Mouse (Mus musculus) embryonic facial prominence, embryonic 15.5 days (tissue): ENCODE measurements around the gene Tmem110. TPM values are rescaled to one million over a fixed set of nuclear protein-coding genes. Genes with fewer than 3 reads are reported as not detected.

Source experiments
- ATAC-seq: fragments of 200-750 bp; cut with Nextera tagmentation; 2 replicates; pipeline ENCODE4 v1.8.0; 2017; ENCODE audit warnings: low read depth, moderate TSS enrichment; ENCODE audit not compliant: insufficient number of reproducible peaks, low FRiP score, low TSS enrichment
- H3K27ac ChIP-seq: fragments of 300-500 bp; sonication (generic); replicated peaks from 2 replicates; pipeline ENCODE4 v1.5.1; 2015; ENCODE audit warnings: mild to moderate bottlenecking, inconsistent platforms
- H3K27me3 ChIP-seq: fragments of 300-500 bp; sonication (generic); 2 replicates; pipeline ENCODE4 v1.6.1; 2015; ENCODE audit warnings: inconsistent platforms
- H3K36me3 ChIP-seq: fragments of 300-500 bp; sonication (generic); 2 replicates; pipeline ENCODE4 v1.6.1; 2015; ENCODE audit warnings: mild to moderate bottlenecking, inconsistent platforms
- H3K4me1 ChIP-seq: fragments of 300-500 bp; sonication (generic); 2 replicates; pipeline ENCODE4 v1.6.1; 2015; ENCODE audit warnings: inconsistent platforms
- H3K4me2 ChIP-seq: fragments of 300-500 bp; sonication (generic); replicated peaks from 2 replicates; pipeline ENCODE4 v1.6.1; 2015; ENCODE audit warnings: mild to moderate bottlenecking, inconsistent platforms
- H3K4me3 ChIP-seq: fragments of 300-500 bp; sonication (generic); replicated peaks from 2 replicates; pipeline ENCODE4 v1.5.1; 2015; ENCODE audit warnings: mild to moderate bottlenecking, inconsistent platforms
- H3K9ac ChIP-seq: fragments of 300-500 bp; sonication (generic); 2 replicates; pipeline ENCODE4 v1.6.1; 2015; ENCODE audit warnings: inconsistent platforms
- H3K9me3 ChIP-seq: fragments of 300-500 bp; sonication (generic); replicated peaks from 2 replicates; pipeline ENCODE4 v1.6.1; 2016; ENCODE audit warnings: inconsistent platforms
- WGBS: fragments of 180-500 bp; shearing (Covaris S2); methylation state at CpG from one replicate; pipeline ENCODE4 v1.1.7; 2015; 5-methylcytosine and 5-hydroxymethylcytosine counted together
- polyA plus RNA-seq: library from polyadenylated mRNA; unstranded; fragments of >200 nt; fragmentation: Nextera tagmentation; extraction: Ambion mirVana; gene quantifications from 2 replicates; pipeline ENCODE4 v1.2.1, GENCODE M21; 2015

The Tmem110 gene
- polyA plus RNA-seq, 1 experiment from 2014 or later: 29.1 TPM

DNA sequence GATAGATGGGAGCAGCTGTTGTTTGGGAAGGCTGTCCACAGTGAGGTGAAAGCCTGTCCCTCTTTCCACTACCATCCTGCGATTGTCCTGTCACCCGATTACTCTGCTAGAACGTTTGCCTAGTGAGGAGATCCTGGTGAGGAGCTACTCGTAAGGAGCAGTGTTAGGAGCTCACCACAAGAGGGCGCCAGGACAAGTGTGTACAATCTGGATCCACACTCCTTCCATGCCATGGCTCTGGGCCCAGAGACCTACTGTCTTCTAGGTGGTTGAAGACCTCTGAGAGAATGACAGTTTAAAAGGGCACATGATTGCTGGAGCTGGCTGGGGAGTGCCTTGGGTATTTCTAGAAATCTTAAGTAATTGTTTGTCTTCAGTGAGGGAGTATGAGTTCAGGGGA is 41.7 kb downstream of the Tmem110 start:
- Histone ChIP-seq H3K9ac (no peak overlapping the region), H3K36me3 (peaks cover 33% of the 10 kb centered on the region; the same call in 1 of the 2 replicates), H3K4me1 (0 out of 2 replicates have a peak, but pooled peaks cover 7% of the 10 kb centered on the region), H3K27ac (no peak overlapping the region), H3K27me3 (no peaks in the 10 kb centered on the region), H3K4me3 (no peak overlapping the region), H3K9me3 (no peaks in the 10 kb centered on the region), H3K4me2 (no peak overlapping the region)
- 28% methylated on average over 5 of the region's 5 CpGs for WGBS
- ATAC-seq: no peak

DNA sequence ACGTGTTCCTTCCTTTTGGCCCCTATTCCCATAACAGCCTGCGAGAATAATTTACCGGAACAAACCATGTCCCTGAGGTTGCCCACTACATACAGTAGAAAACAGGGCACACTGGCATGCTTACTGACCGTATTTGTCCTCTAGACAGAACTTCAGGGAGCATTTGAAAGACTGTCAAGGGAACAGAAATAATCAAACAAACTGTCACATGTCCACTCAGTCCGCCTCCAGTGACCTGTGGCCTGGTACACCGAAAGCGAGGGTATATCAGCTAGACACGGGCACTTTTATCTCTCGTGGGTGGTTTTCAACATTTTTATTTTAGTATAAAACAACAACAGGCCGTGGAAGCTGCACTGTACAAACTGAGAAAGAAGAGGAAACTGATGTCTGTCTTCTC is 43.4 kb downstream of the Tmem110 start:
- ATAC-seq: no peak
- Histone ChIP-seq H3K9ac (no peak overlapping the region), H3K4me2 (no peak overlapping the region), H3K9me3 (no peaks in the 10 kb centered on the region), H3K36me3 (peaks cover 51% of the 10 kb centered on the region), H3K27me3 (no peaks in the 10 kb centered on the region), H3K4me1 (0 out of 2 replicates have a peak, but pooled peaks cover 7% of the 10 kb centered on the region), H3K27ac (no peak overlapping the region), H3K4me3 (no peak overlapping the region)
- WGBS: 90% methylated on average over 10 of the region's 10 CpGs

DNA sequence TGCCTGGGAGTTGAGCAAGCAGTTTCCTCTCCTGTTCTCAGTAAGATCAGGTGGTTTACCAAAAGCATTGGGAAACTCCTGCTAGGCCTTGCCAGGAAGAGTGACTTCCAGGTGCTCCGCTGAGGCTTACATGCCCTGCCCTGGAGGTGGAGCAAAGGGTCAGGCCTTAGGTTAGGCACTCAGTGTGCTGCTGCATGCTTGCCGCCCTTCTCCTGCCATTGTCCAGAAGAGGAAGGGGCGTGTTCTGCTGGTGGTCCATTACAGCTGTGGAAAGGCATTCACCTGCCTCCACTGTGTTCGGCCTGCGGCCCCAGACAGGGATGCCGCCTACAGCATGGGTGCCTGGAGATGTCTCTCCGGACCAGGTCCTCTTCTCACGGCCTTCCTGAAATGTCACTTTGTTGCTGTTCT is 44.0 kb downstream of the Tmem110 start:
- no peak overlapping the region for H3K9ac ChIP-seq
- 0 out of 2 replicates have a peak, but pooled peaks cover 7% of the 10 kb centered on the region for H3K4me1 ChIP-seq
- no peak overlapping the region for H3K4me3 ChIP-seq
- 69% methylated on average over 8 of the region's 8 CpGs for WGBS
- ATAC-seq: no peak
- H3K4me2 ChIP-seq: no peak overlapping the region
- no peaks in the 10 kb centered on the region for H3K27me3 ChIP-seq
- H3K27ac ChIP-seq: peak overlapping the region; percentile 69; the same call in 1 of the 2 replicates
- H3K36me3 ChIP-seq: peaks cover 50% of the 10 kb centered on the region
- no peaks in the 10 kb centered on the region for H3K9me3 ChIP-seq

DNA sequence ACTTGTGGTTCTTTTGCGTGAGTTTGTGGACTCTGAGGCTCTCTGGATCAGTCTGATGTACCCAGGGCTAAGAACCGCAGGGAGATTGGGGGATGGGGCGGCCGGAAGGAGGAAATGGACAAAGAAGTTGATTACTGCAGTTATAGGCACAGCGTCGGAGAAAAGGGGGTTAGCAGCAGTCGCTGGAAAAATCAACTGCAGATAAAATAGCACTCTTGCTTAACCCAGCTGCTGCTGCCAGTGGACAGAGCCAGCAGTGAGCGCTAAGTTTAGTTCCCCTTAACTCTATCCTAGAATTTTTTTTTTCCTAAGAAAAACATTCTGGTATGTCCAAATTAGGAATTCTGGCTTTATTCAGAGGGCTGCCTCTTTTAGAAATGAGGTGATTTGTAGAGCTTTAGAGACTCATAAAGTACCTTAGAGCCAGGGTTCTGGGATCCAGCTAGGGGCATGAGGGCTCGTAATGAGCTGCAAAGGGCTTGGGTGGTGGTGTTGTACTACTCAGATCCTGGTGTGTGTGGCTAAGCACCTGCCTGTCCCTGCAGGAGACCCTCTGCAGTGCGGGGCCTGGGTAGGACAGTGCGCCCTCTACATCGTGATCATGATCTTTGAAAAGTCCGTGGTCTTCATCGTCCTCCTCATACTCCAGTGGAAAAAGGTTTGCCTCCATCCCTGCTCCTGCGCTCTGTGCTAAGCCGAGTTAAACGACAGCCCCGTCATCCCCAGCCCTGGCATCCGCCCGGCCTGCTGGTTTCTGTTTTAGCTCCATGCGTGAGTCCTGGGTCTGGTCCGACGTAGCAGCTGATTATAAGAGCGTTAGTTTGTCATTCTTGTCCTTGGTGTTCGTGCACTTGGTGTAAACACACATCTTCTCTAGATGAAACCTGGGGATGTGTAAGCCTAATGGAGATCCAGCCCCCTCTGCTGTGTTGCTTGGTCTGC is 45.1 kb downstream of the Tmem110 start:
- no peak for ATAC-seq

DNA sequence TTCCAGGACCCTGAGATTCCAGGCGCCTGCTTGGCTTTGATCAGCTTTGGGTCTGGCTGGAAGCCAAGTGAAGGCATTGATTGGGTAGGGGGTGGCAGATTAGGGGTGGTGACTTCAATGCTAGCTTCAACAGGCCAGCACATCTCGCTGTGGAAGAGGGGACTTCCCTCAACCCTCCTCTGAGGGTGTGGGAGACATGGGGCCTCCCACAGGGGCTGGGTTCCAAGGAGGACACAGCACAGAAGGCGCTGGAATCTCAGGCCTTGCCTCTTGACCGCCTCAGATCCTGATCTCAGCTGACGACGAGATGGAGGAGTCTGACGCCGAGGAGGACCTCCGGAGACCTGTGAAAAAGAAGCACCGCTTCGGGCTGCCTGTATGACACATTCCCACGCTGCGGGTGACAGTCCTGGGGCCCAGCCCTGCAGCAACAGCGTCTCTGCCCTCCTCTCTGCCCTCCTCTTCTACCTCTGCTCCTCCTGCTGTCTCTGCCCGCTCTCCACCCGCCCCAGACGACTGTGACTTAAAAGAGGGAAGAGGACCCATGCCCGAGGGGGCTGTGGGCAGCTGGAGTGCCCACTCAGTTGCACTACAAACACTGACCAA is 48.8 kb downstream of the Tmem110 start:
- H3K27me3 ChIP-seq: no peaks in the 10 kb centered on the region
- no peaks in the 10 kb centered on the region for H3K9me3 ChIP-seq
- 80% methylated on average over 18 of the region's 18 CpGs for WGBS
- ATAC-seq: peak; percentile 35; the same call in 1 of the 2 replicates
- peaks cover 17% of the 10 kb centered on the region for H3K4me1 ChIP-seq
- H3K4me2 ChIP-seq: no peak overlapping the region
- H3K4me3 ChIP-seq: no peak overlapping the region
- H3K36me3 ChIP-seq: peaks cover 39% of the 10 kb centered on the region
- H3K27ac ChIP-seq: no peak overlapping the region
- H3K9ac ChIP-seq: no peak overlapping the region

More for the DNA sequence above, 45.1 kb downstream of the Tmem110 start:
- Histone ChIP-seq H3K4me3 (no peak overlapping the region), H3K9ac (no peak overlapping the region), H3K9me3 (no peaks in the 10 kb centered on the region), H3K4me2 (no peak overlapping the region), H3K4me1 (0 out of 2 replicates have a peak, but pooled peaks cover 7% of the 10 kb centered on the region), H3K27ac (peak overlapping the region; percentile 69), H3K36me3 (peaks cover 51% of the 10 kb centered on the region), H3K27me3 (no peaks in the 10 kb centered on the region)
- WGBS: 76% methylated on average over 25 of the region's 25 CpGs

DNA sequence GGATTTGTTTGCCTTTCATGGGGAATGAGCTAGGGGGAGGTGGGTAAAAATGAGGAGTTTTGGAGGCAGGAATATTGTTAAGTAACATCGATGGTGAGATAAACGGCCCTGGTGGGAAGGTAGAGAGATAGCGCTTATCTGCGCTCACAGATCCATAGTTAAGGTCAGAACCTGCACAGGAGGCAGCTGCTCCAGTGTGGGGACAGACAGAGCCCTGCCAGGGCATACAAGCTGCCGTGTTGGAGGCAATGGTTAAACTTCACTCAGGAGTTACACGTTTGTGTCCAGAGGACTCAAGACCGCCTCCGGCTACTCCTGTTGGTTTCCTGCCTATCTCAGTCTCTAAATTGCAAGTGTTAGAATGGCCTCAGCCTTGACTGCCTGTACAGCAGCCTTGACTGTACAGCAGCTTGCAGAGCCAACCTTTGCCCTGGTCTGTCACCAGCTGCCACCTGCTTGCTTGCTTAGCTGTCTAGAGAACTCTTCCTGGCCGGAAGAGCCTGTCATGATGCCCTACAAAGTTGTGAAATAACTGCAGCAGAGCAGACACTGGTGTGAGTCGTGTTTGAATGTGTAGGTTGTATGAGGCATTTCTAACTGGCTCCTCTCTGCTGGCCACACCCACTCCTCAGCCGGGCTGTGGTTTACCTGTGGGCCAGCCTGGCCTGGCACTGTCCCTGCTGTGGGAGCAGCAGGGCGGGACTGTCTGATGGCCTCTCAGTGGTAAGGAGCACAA is 49.9 kb downstream of the Tmem110 start:
- Histone ChIP-seq H3K36me3 (peaks cover 39% of the 10 kb centered on the region), H3K9ac (no peak overlapping the region), H3K27ac (no peak overlapping the region), H3K4me2 (no peak overlapping the region), H3K9me3 (no peaks in the 10 kb centered on the region), H3K4me1 (peaks cover 19% of the 10 kb centered on the region), H3K27me3 (no peaks in the 10 kb centered on the region), H3K4me3 (no peak overlapping the region)
- ATAC-seq: no peak
- WGBS: 81% methylated on average over 12 of the region's 12 CpGs

DNA sequence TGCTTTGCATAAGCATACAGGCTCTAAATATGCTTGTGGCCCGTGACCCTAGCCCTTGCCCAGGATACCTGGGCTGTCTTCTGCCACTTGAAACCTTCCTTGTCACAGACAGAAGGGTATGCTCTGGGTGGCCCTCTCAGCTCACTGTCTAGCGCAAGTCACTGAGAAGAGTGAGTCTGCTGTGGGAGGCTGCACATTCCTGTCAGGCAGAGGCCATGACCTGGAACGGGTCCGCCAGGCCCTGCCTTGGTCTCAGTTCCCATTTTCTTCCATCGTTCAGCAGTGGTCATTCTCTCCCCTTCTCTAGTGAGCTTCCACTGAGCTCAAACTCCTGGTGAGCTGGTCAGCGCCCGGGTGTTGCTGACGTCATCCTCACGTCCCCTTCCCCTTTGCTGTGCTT is 50.6 kb downstream of the Tmem110 start:
- ATAC-seq: no peak
- Histone ChIP-seq H3K9me3 (no peaks in the 10 kb centered on the region), H3K36me3 (peaks cover 35% of the 10 kb centered on the region), H3K4me2 (no peak overlapping the region), H3K4me3 (no peak overlapping the region), H3K27ac (no peak overlapping the region), H3K9ac (no peak overlapping the region), H3K4me1 (peaks cover 19% of the 10 kb centered on the region), H3K27me3 (no peaks in the 10 kb centered on the region)
- 80% methylated on average over 9 of the region's 9 CpGs for WGBS

DNA sequence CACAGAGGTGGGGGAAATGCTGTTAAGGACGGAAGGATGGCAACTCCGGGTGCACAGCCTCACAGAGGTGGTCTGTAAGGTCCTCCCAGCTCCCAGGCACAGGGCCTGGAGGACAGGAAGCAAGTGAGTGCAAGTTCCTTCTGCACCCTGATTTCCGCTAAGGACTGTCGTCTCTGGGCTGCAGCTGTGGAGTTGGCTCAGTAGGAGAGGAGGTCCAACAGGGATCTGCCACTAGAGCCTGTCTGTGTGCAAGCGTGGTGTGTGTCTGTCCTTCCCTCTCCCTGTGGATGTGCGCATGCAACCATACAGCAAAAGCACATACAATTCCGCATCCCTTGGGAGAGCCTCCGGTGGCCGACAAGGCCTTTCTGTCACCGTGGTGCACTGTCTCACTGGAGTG is 51.1 kb downstream of the Tmem110 start:
- Histone ChIP-seq H3K9me3 (no peaks in the 10 kb centered on the region), H3K4me3 (no peak overlapping the region), H3K4me1 (peaks cover 19% of the 10 kb centered on the region), H3K4me2 (no peak overlapping the region), H3K9ac (no peak overlapping the region), H3K36me3 (peaks cover 30% of the 10 kb centered on the region), H3K27me3 (no peaks in the 10 kb centered on the region), H3K27ac (no peak overlapping the region)
- 84% methylated on average over 10 of the region's 10 CpGs for WGBS
- ATAC-seq: no peak

DNA sequence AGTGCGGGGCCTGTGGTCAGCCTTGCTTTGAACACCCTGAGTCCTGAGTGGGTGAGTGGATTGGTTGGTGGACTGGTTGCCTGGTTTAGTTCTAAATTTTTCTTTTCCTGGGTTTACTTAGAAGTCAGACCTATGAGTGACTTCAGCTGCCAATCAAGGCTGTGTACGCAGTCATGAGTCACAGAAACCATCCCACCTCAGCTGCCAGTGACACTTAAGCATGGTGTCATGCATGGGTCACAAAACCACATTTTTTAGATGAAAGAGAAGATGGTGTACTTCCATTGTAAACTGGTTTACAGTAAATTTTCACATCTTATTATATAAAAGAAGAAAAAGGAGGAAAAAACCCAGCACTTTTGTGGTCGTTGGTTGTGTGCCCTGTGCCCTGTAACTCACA is 52.4 kb downstream of the Tmem110 start:
- H3K4me2 ChIP-seq: no peak overlapping the region
- no peaks in the 10 kb centered on the region for H3K9me3 ChIP-seq
- peaks cover 19% of the 10 kb centered on the region for H3K4me1 ChIP-seq
- no peak overlapping the region for H3K9ac ChIP-seq
- H3K4me3 ChIP-seq: no peak overlapping the region
- no peaks in the 10 kb centered on the region for H3K27me3 ChIP-seq
- H3K27ac ChIP-seq: no peak overlapping the region
- ATAC-seq: no peak
- peaks cover 19% of the 10 kb centered on the region; the same call in 1 of the 2 replicates for H3K36me3 ChIP-seq
- WGBS: 87% methylated on average over 3 of the region's 3 CpGs

DNA sequence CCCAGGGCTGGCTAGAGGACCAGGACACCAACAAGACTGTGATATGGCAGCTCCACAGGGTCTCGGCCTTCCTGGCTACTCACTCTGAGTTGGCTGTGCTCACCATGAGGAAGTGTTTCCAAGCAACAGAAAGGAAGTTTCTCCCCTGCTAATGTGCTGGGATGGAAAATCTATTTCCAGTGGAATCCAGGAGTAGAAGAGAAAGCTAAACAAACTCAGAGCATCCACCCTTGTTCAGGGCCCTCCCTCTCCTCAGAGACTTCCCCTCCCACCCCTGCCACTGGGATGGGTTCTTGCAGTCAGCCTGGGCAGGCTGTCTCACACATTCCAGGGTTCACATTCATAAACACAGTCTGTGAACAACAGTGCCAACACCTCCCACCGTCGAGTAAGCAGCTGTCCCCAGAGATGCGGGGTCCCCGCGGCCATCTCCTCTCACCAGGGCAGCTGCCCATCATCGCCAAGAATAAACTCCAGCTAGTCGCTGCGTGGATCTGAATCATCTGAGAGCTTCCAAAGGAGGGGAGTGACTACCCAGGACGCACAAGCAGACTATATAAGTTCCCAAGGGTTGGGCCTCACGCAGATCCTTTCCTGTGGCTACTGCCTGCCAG is 53.7 kb downstream of the Tmem110 start, which contains the start of gene Mustn1:
Gene Mustn1, plus strand, starts transcription at position 243 of the 614 bp plus-strand sequence.
- Histone ChIP-seq H3K9ac (no peak within 1 kb of the TSS), H3K4me2 (no peak within 1 kb of the TSS)
- ATAC-seq: peak; percentile 49; the same call in 1 of the 2 replicates

More for the DNA sequence above, 53.7 kb downstream of the Tmem110 start, which contains the start of gene Mustn1:
- Histone ChIP-seq H3K9me3 (no peaks in the 10 kb centered on the region), H3K4me3 (no peak within 1 kb of the TSS), H3K27me3 (no peaks in the 10 kb centered on the region), H3K36me3 (0 out of 2 replicates have a peak, but pooled peaks cover 8% of the 10 kb centered on the region), H3K4me1 (peaks cover 19% of the 10 kb centered on the region), H3K27ac (peak within 1 kb of the TSS; percentile 63)
- WGBS: 60% methylated on average over 11 of the region's 11 CpGs
